ENCODE assay signal across 7 mouse cellular contexts in genomic region chr10:19934384-19935294, GRCm38 (mm10). TPM values are rescaled to one million over a fixed set of nuclear protein-coding genes. Genes with fewer than 3 reads are reported as not detected.
DNase-seq lines count a peak whose midpoint lies in the region; ATAC-seq and TF ChIP-seq lines count a peak whose summit lies in the region.

Gene Map3k5 (plus strand): TSS chr10:19934472.

- H3K9me3 ChIP-seq in MEL (replicated peaks; ENCODE audit: insufficient read depth, low read length) = no peaks in the 10 kb centered on the region
- no peaks in the 10 kb centered on the region for H3K9me3 ChIP-seq in forebrain, embryonic 11.5 days (ENCODE audit: control insufficient read depth, low read length)

- H3K9ac ChIP-seq in MEL (ENCODE audit: control insufficient read depth, low read depth, low read length, poor library complexity, severe bottlenecking) = peak within 1 kb of the TSS; percentile 53
- peak within 1 kb of the TSS; percentile 66 for H3K9ac ChIP-seq in forebrain, embryonic 11.5 days (ENCODE audit: low read length)

- no peak for TF ChIP-seq RAD21 in MEL (IDR thresholded peaks at IDR 0.05; ENCODE audit: low read depth, low read length)

- peak within 1 kb of the TSS; percentile 94 for H3K4me2 ChIP-seq in forebrain, embryonic 11.5 days (ENCODE audit: low read depth, low read length, severe bottlenecking)

- under 1% methylated on average over 94 of the region's 95 CpGs for WGBS in bone marrow, adult 2 months
- under 1% methylated on average over 74 of the region's 95 CpGs for WGBS in forebrain, embryonic 11.5 days

- no peak for TF ChIP-seq CTCF in MEL (IDR thresholded peaks at IDR 0.05 in 2 of 3, conservative IDR thresholded peaks at IDR 0.05 in 1 of 3; ENCODE audit: control insufficient read depth in 1 of 3, insufficient read depth in 1 of 3, low read depth in 2 of 3, low read length in 3 of 3, poor library complexity in 1 of 3, severe bottlenecking in 1 of 3)
- TF ChIP-seq CTCF in bone marrow, adult 2 months (IDR thresholded peaks at IDR 0.05; ENCODE audit: control insufficient read depth, insufficient read depth, low read length) = 0 out of 2 replicates have a peak, but pooled peaks have one; percentile 10

- no peak for TF ChIP-seq EP300 in MEL (IDR thresholded peaks at IDR 0.05; ENCODE audit: low read depth in 1 of 2, low read length in 2 of 2)

- peak; percentile 85 for ATAC-seq in forebrain, embryonic 11.5 days (replicated peaks; ENCODE audit: low FRiP score)

- peak; percentile 31 for DNase-seq in MEL (ENCODE audit: low read depth, low spot score)
- DNase-seq in forebrain, embryonic 11.5 days (ENCODE audit: low spot score) = peak; percentile 81
- DNase-seq in heart, postnatal 4 days = peak; percentile 53
- DNase-seq in layer of hippocampus, postnatal 10 days (ENCODE audit: low spot score in 2 of 2) = peak; percentile 51 to 68
- peak; percentile 51 for DNase-seq in lung, postnatal 14 days
- DNase-seq in right cerebral cortex, postnatal 14 days = peak; percentile 52

- no peak within 1 kb of the TSS for H3K27ac ChIP-seq in MEL (ENCODE audit: control insufficient read depth, low read depth, low read length)
- peak within 1 kb of the TSS; percentile 89 for H3K27ac ChIP-seq in bone marrow, adult 2 months (ENCODE audit: control insufficient read depth, insufficient read depth, low read depth, low read length, poor library complexity)
- 0 out of 2 replicates have a peak within 1 kb of the TSS, but pooled peaks have one; percentile 12 for H3K27ac ChIP-seq in forebrain, embryonic 11.5 days (ENCODE audit: low read depth, low read length)

- peak within 1 kb of the TSS; percentile 30 to 63; a peak in 3 of 4 replicates for H3K4me3 ChIP-seq in MEL (ENCODE audit: control insufficient read depth in 1 of 2, insufficient read depth in 1 of 2, low read depth in 2 of 2, low read length in 2 of 2)
- peak within 1 kb of the TSS; percentile 94 for H3K4me3 ChIP-seq in bone marrow, adult 2 months (replicated peaks; ENCODE audit: control insufficient read depth, low read depth, low read length)
- H3K4me3 ChIP-seq in forebrain, embryonic 11.5 days (ENCODE audit: low read depth, low read length) = peak within 1 kb of the TSS; percentile 64

- H3K36me3 ChIP-seq in MEL (ENCODE audit: control insufficient read depth in 1 of 2, insufficient read depth in 2 of 2, low read length in 2 of 2) = peaks cover 0 to 7% of the 10 kb centered on the region in 2 experiments; a peak in 2 of 4 replicates
- H3K36me3 ChIP-seq in forebrain, embryonic 11.5 days (ENCODE audit: control insufficient read depth, insufficient read depth, low read length) = no peaks in the 10 kb centered on the region

- H3K79me2 ChIP-seq in MEL (ENCODE audit: control insufficient read depth, insufficient read depth, low read length, poor library complexity) = no peaks in the 10 kb centered on the region

- peaks cover 19 to 24% of the 10 kb centered on the region in 2 experiments for H3K27me3 ChIP-seq in MEL (ENCODE audit: control insufficient read depth in 1 of 2, insufficient read depth in 2 of 2, low read length in 2 of 2)
- peaks cover 15% of the 10 kb centered on the region for H3K27me3 ChIP-seq in forebrain, embryonic 11.5 days (ENCODE audit: control insufficient read depth, insufficient read depth, low read length)

- 0 out of 4 replicates have a peak, but pooled peaks of 1 of the 2 experiments have one; percentile 13 for TF ChIP-seq POLR2A in MEL (IDR thresholded peaks at IDR 0.05; ENCODE audit: control insufficient read depth in 1 of 2, insufficient read depth in 1 of 2, low read depth in 1 of 2, low read length in 2 of 2, poor library complexity in 1 of 2)
- TF ChIP-seq POLR2A in bone marrow, adult 2 months (IDR thresholded peaks at IDR 0.05; ENCODE audit: borderline replicate concordance, control insufficient read depth, low read depth, low read length) = no peak; the same call in 1 of the 2 replicates

- H3K4me1 ChIP-seq in MEL (ENCODE audit: control insufficient read depth in 1 of 2, insufficient read depth in 2 of 2, low read length in 2 of 2) = peaks cover under 1 to 10% of the 10 kb centered on the region in 2 experiments
- H3K4me1 ChIP-seq in bone marrow, adult 2 months (ENCODE audit: control insufficient read depth, insufficient read depth, low read length) = peaks cover 5% of the 10 kb centered on the region; the same call in 1 of the 2 replicates
- peaks cover 6% of the 10 kb centered on the region for H3K4me1 ChIP-seq in forebrain, embryonic 11.5 days (replicated peaks; ENCODE audit: control insufficient read depth, insufficient read depth, low read length)

TF ChIP-seq in MEL, 35 proteins besides CTCF, POLR2A, EP300 and RAD21:
- TF ChIP-seq GATA1 (IDR thresholded peaks at IDR 0.05; ENCODE audit: low read depth, low read length) (no peak), SMC3 (IDR thresholded peaks at IDR 0.05; ENCODE audit: low read depth, low read length) (no peak), GABPA (IDR thresholded peaks at IDR 0.05; ENCODE audit: low read depth, low read length) (no peak), KAT2A (conservative IDR thresholded peaks at IDR 0.05; ENCODE audit: low read depth, low read length) (no peak), POLR2AphosphoS2 (IDR thresholded peaks at IDR 0.05; ENCODE audit: low read length) (no peak)

RNA-seq across cellular contexts. Expression of gene Map3k5, which starts in this region (rescaled TPM):
- total RNA-seq in MEL (2012; rRNA removed) = 0.35 and 0.39 TPM in 2 replicates
- under 1 TPM in 1 of 2 experiments, not detected in 1; 0.97 TPM for polyA plus RNA-seq in MEL (2012; ENCODE audit: insufficient read depth in 1 of 2, insufficient read length in 2 of 2, low read depth in 1 of 2, low replicate concordance in 2 of 2, missing spikeins in 1 of 2)
- 11.2 and 27.0 TPM in 2 replicates for polyA plus RNA-seq in bone marrow, adult 2 months (2011; ENCODE audit: insufficient read depth, insufficient read length, low replicate concordance, missing spikeins)
- 0.49 and 0.80 TPM in 2 replicates for polyA plus RNA-seq in forebrain, embryonic 11.5 days (2014; fragmentation: Nextera tagmentation; extraction: Ambion mirVana)
- 10 to 100 TPM; 27.7 to 28.3 TPM for total RNA-seq in heart, postnatal 4 days (2021)
- total RNA-seq in layer of hippocampus, postnatal 10 days (2021) = 10 to 100 TPM; 18.6 to 19.0 TPM

Comparison
In these comparisons a context has a peak if more than half of its experiments do, and no peak if none do; other contexts are left out.
1. RNA of gene Map3k5 (total RNA-seq): 27.7 to 28.3 TPM in heart, postnatal 4 days and 18.6 to 19.0 TPM in layer of hippocampus, postnatal 10 days; 0.35 to 0.39 TPM in MEL; every median in the first group is over 10 times any median in the second.
2. Peak in DNase-seq, H3K4me3 ChIP-seq and H3K9ac ChIP-seq in MEL; RNA of the gene not detected or under 1 TPM.
3. Peak in DNase-seq, ATAC-seq, H3K4me3 ChIP-seq, H3K27ac ChIP-seq, H3K9ac ChIP-seq and H3K4me2 ChIP-seq in forebrain, embryonic 11.5 days; RNA of the gene not detected or under 1 TPM.
4. DNase-seq: peak in every context shown above with its lines; median percentile 81 in forebrain, embryonic 11.5 days; 60 in layer of hippocampus, postnatal 10 days; 53 in heart, postnatal 4 days; 52 in right cerebral cortex, postnatal 14 days; 51 in lung, postnatal 14 days; 31 in MEL.
5. Peak in every context shown above with its lines, with median percentiles within 50 percentile points of each other: H3K4me3 ChIP-seq.